Comparison of ENCODE assay signal across 16 mouse cellular contexts in the genomic region with DNA sequence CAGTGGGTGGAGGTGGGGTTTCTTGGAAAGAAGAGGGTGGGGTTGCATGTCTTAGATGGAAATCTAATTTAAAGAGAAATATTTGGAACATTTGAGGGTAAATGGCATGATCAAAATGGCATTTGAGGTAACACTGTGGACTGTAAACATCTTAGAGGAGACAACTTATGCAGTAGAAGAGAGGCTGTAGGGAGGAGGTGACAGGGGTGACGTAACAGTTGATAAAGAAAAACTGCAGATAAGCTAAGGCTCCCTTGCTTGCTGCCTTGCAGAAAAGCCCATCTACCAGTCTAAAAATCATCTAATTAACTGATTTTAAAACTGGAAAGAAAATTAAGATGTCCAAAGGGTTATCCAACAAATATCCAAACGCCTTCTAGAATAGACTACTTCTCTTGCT.
"Had no signal": no experiment of that assay in that cellular context is flagged by ENCODE, and none has a peak within 500 bp of the region (broad histone marks: within the 10 kb centered on the region; RNA-seq: fewer than 3 reads in every experiment).

No protein-coding gene starts in this region.

- H3K4me2 ChIP-seq: neural tube, embryonic 12.5 days; neural tube, embryonic 13.5 days; neural tube, embryonic 15.5 days; stomach, embryonic 15.5 days had no signal

- DNase-seq: retina, postnatal 1 day; right cerebral cortex, adult 18-20 months; right cerebral cortex, postnatal 14 days; right cerebral cortex, postnatal 25 days; right cerebral cortex, postnatal 4 days; spleen, adult 18-20 months; thymus, adult 18-20 months; thymus, postnatal 14 days; thymus, postnatal 25 days; thymus, postnatal 36 days; thymus, postnatal 4 days had no signal

- H3K9me3 ChIP-seq: neural tube, embryonic 12.5 days; neural tube, embryonic 13.5 days; neural tube, embryonic 15.5 days; stomach, embryonic 15.5 days had no signal

- H3K36me3 ChIP-seq: neural tube, embryonic 12.5 days; neural tube, embryonic 13.5 days; neural tube, embryonic 15.5 days; stomach, embryonic 15.5 days had no signal

- H3K9ac ChIP-seq: neural tube, embryonic 12.5 days; neural tube, embryonic 13.5 days; neural tube, embryonic 15.5 days; stomach, embryonic 15.5 days had no signal

- H3K4me1 ChIP-seq: neural tube, embryonic 12.5 days; stomach, embryonic 15.5 days had no signal

- H3K27ac ChIP-seq: neural tube, embryonic 12.5 days; neural tube, embryonic 13.5 days; neural tube, embryonic 15.5 days; stomach, embryonic 15.5 days; stomach, postnatal 0 days had no signal

- H3K4me3 ChIP-seq: neural tube, embryonic 12.5 days; neural tube, embryonic 13.5 days; neural tube, embryonic 15.5 days; stomach, embryonic 15.5 days had no signal

- H3K27me3 ChIP-seq: neural tube, embryonic 12.5 days; neural tube, embryonic 13.5 days; neural tube, embryonic 15.5 days; stomach, embryonic 15.5 days had no signal
